Mouse (Mus musculus) megakaryocyte, embryonic 14.5 days (primary cell): ENCODE measurements around the gene Cdh5.

Source experiments
- FLI1 ChIP-seq: IDR thresholded peaks from 2 replicates; pipeline ENCODE4 v1.6.1; 2012; ENCODE audit warnings: low read length, inconsistent platforms, mixed read lengths
- GATA1 ChIP-seq: IDR thresholded peaks from 3 replicates; pipeline ENCODE4 v1.6.1; 2012; ENCODE audit warnings: mixed read lengths, low read length, inconsistent platforms, borderline replicate concordance

GRCm38 (mm10) chr8:104136277-104136676, 34.9 kb downstream of the Cdh5 start:
- TF ChIP-seq GATA1, result no peak
- no peak for TF ChIP-seq FLI1
